Mouse (Mus musculus) embryo, embryonic 11 days (tissue): Measurements from ENCODE around the gene Cdk6.
"Not testable (repeated sequence)": the region's sequence is repeated elsewhere in the genome, so short reads cannot be mapped to it uniquely, and the experiment has no call there.

ENCODE experiments used
- DNase-seq: peaks from one replicate; pipeline ENCODE4 v3.0.0-alpha.2; 2015

Cdk6 gene

DNA sequence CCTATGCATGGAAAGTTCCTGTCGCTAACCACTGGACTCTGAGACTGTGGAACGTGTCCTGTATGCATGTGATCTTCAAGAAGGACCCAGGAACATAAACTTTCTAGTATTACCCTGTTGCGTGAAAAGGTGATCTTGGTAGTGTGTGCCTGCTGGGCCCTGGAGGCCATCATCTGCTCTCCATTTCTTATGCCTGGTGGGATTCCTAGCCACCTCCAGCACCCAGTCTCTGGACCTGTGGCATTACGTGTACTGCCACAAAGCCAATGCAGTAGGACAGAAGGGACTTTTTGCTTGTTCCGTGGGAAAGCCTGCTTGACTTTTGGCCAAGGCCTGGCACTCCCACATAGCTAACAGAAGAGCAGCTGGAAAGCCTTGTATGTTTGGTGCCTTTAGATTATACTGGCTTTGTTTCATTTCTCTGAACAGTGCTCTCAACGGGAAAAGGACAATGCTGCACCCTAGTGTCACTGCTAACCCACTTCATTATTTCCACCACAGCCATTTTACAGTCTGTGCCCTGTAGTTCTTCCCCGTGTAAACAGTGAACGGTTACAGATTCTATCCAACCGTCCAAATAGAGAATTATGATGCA is 175.3 kb downstream of the Cdk6 start:
- DNase-seq, result peak; percentile 35

DNA sequence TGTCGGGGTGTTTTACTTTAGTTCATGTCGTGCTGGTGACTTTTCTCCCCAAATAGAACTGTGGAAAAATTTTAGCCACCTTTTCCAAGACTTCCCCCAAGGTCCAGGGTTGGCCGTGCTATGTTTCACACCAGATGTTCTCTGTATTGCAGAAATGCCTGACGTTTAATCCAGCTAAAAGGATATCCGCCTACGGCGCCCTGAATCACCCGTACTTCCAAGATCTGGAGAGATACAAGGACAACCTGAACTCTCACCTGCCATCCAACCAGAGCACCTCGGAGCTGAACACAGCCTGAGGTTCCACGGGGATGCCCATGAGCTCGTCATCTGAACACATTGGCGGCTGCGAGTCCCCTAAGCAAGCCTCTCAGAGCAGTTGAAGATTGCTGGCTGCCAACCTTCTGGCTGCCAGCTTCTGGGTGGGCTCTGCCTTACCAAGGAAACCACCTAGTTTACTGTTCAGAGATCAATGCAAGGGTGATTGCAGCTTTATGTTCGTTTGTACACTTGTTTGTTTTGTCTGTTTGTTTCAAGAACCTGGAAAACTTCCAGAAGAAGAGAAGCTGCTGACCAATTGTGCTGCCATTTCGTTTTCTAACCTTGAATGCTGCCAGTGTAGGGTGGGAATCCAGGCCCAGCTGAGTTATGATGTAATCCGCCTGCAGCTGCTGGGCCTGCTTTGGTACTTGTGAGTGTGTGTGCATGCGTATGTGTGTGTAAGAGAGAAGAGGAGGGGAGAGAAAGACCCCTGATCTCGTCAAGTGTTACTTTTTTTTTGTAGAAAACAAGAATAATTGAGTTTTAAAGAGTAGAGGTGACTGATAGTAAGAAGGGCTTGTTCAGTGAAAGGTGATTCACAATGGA is 179.4 kb downstream of the Cdk6 start:
- DNase-seq, result no peak

DNA sequence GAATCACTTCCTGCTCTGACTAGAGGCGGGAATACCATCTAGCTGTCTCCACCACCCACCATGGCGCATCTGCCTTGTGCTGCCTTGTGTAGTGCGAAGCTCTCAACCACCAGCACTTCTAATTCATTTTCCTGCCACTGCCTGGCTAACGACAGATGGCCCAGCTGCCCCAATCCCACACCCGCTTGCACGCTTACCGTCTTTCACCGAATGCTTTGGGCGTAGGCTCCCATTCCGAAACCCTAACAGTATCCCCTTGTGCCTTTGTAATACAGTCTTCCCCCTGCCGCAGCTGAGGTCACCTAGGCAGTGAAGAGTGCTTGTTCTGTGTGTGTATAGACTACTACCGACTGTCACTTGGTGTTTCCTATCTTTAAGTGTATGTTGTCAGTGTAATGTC is 180.5 kb downstream of the Cdk6 start:
- no peak for DNase-seq

DNA sequence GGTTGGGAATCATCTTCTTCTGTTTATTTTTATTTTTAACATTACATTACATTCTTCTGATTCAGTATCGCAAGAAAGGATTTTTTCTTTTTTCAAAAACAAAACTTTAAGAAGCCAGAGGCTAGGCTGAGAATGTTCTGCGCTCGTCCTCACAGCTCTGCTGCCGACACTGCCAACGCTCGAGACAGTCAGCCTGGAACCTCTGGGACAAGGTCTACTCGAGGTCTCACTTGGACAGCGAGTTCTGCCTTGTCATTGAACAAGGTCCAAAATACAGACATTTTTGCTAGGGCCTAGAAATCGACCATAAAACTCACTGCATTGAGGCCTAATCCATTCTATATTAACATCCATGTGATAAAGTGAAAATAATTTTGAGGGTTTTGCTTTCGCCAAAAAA is 181.5 kb downstream of the Cdk6 start:
- no peak for DNase-seq

DNA sequence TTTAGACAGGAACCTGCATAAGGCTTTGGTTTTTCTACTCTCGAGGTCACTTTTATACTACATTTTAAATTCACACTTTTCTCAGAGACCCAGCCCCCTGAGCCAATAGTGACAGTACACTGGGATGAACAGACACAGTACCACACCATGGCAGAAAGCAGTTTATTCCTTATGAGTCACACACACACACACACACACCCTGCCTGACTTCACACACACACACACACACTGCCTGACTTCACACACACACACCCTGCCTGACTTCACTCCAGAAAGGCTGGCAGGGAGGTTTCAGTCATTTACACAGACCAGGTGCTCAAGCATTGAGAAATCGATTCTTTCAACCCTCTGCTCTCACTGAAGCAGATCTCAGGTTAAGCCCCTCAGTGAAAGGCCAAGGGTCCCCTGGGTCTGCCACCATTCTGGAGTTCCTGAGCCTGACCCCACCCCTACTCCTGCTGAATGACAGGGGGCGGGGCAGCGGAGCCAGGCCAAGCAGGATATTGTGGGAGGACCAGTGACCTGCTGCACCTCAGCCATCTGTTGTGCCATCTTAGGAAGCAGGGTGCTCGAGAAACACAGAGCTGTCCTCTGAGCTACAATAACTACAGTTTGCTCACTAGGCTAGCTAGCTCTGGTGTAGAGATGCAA is 185.9 kb downstream of the Cdk6 start:
- DNase-seq, result peak; percentile 62

DNA sequence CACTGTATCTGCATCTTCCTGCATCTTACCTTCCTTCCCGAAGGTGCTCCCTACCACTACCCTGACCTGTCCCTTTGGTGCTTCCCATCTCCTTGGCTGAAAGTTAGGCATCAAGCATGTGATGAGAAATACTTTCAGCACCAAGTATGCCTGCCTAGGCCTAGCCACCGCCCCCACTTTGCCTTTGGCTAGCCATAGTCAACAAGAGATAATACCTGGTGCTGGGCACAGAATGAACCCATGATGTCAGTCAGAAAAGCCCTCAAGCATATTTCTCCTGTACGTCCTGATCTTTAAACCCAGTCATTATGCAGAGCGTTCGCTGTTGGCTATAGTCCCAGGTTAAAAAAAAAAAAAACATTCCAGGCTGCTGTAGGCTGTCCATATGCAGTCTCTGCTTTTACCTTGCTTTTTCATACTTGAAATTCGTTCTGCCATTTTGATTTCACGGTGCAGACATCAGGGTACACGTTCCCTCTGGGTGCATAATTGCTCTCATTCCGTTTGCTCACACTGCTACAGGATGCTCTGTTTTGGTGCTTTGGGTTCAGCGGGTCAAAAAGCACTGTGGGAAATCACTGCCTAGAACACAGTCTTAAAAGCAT is 188.4 kb downstream of the Cdk6 start:
- no peak for DNase-seq

DNA sequence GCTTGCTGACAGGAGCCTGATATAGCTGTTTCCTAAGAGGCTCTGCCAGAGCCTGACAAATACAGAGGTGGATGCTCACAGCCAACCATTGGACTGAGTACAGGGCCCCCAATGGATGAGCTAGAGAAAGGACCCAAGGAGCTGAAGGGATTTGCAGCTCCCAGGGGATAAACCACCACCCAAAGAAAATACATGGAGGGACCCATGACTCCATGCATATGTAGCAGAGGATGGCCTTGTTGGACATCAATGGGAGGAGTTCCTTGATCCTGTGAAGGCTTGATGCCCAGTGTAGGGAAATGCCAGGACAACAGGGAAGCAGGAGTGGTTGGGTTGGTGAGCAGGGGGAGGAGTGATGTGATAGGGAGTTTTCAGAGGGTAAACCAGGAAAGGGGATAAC is 190.8 kb downstream of the Cdk6 start:
- not testable (repeated sequence) for DNase-seq

DNA sequence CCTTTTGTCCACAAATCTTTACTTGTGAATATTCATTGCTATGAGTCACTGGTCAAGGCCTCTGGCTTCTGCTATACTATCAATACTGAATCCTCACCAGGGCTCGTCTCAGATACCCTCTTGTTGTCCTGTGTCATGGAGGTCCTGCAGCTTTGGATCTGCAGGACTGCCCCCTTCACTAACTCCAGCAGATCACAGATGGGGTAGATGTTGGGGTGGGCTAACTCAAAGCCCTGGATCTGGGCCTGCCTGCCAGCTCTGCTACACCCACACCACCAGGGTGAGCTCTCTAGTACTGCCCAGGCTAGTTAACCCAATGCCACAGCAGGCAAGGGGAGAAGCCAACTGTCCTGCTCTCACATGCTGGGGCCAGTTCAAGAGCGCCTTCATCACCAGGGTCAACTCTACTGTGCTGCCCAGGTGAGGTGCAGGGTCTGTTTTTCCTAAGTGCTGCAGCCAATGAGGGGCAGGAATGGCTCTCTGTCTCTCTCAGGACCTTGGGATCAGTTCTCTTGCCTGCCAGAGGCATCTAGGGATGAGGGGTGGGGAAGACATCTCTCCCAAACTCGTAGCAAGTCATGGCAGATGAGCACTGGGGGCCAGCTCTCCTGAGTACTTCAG is 195.4 kb downstream of the Cdk6 start:
- DNase-seq, result no peak

DNA sequence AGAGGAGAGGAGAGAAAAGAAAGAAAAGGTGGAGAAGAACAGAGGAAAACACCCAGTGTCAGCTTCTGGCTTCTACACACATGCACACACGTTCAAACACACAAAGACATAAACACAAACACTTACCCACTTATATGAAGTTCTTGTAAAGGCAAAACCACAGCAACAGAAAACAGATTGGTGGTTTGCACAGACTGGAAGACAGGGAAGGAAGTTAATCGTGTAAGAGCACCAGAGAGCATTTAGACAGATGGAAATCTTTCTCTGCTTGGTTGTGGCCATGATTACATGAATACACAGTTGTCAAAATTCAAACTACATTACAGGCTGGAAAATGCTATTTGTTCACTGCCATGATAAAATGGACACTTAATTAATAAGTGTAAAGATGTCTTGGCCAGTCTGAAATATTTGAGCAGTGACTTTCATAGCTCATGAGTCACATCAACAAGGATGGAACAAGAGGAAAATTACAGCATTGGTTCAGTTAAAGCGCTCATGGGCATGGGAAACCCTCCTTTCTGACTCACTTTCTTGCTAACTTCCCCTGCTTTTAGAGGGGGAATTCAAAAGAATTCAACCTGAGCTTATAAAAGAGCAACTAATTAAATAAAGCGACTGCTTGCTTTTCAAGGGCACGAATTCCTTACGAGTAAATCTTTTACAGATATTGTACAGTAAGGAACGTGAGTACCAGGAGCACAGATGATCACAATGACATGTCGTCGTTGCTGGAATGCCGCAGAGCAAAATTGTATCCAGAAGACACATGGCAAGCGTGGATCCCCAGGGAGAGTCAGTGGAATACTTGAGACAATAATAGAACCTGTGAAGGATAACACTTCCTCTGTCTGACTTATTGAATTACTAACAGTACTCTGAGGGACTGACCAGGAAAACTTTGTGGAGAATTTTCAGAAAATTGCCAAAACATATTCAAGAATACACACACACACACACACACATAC is 197.5 kb downstream of the Cdk6 start:
- no peak for DNase-seq

DNA sequence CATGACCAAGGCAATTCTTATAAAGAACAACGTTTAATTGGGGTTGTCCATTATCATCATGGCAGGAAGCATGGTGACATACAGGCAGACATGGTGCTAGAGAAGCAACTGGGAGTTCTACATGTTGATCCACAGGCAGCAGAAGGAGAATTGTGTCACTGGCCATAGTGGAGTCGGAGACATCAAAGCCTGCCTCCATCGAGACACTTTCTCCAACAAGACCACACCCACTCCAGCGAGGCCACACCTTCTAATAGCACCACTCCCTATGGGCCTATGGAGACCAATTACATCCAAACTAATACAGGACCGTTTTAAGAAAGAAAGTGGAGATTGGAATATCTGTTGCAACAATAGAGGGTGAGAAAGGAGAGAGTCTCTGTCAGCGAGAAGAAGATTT is 200.6 kb downstream of the Cdk6 start:
- no peak for DNase-seq

DNA sequence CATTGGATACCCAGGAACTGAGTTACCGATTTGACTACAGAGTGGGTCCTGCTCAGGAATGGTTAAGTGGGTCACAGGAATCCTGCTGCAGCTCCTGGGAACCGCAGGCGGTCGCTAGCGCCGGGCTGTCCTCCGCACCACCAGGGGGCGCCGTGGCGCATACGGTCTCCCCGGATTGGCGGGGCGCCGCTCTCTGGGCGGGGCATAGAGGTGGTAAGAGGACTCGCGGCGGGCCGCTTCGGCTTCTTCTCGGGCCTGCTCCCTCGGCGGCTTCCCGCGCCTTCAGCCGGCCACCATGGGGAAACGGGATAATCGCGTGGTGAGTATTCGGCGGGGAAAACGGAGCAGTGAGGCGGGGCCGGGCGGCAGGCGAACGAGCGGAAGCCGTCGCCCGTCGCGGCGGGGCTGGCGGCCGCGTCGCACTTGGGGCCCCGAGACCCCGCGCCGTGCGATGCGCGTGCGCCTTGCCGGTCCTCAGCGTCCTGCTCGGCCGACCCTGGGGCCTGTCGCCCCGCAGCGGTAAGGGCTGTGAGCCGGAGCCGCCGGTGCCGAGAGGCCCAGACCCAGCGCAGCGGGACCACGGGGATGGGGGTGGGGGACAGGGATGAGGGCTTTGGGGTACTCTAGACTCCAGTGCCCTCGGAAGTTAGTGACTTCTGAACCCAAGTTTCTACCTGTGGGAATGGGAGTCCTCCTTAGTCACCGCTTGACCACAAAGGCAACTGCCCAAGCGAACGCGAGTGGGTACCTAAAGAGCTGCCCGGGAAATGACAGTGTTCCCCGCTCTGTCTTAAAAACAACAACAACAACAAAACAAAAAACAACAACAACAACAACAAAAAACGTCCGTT is 202.6 kb downstream of the Cdk6 start, which contains the start of gene Fam133b:
Gene Fam133b, plus strand, starts transcription at position 205 of the 851 bp plus-strand sequence.
- peak; percentile 95 for DNase-seq

DNA sequence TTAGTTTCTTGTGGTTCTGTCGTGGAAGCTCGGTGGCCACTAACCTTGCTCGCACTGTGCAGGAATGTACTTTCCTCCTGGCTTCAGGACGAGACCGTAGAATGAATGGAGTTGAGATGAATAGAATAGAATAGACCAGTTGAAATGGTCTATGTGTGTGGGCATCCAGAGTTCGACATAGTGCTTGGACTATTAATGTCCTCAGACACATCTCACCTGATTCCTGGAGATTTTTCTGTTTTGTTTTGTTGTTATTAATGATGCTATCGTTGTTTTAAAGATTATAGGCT is 203.1 kb downstream of the Cdk6 start:
- no peak for DNase-seq

DNA sequence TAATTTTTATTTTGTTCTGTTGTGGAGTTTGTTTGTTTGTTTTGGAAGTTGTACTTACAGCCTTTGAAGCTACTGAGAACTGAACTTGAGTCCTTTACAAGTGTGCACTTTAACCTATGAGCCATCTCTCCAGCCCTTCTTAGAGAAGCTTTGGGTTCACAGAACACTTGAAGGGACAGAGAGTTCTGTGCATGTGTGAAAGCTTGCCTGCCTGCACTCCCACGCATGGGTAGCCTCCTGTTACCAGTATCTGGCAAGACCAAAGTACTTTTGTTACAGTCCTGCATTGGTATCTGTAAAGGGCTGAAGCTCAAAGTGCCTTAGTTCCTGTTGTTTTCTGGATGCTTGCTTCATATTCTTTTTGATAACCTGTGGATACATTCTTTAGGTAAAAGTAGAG is 204.9 kb downstream of the Cdk6 start:
- no peak for DNase-seq

DNA sequence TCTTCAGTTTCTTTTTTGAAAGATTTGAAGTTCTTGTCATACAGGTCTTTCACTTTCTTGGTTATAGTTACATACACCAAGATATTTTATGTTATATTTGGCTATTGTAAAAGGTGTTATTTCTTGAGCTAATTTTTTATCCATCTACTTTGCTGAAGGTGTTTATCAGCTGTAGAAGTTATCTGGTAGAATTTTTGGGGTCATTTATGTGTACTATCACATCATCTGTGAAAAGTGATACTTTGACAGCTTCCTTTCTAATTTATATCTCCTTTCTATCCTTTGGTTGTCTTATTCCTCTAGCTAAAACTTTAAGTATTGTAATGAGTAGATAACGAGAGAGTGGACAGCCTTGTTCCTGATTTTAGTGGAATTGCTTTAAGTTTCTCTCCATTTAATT is 210.2 kb downstream of the Cdk6 start:
- no peak for DNase-seq

DNA sequence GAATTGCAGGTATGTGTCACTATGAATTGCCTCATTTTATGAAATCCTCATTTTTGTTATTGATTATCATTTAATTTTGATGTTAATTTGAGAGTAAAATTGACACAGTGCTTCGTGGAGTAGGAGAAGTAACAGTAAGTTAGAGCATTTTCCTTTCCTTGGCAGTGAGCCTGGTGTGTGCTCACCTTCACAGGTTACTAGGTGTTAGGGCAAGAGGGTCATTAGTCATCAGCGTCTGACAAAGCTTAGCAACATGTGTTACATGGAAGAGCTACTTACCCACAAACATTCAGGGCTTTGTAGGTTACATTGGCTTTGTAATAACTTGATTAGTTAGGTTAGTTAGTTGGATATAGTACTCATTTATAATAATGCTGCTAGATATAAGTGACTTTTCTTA is 212.9 kb downstream of the Cdk6 start:
- no peak for DNase-seq

DNA sequence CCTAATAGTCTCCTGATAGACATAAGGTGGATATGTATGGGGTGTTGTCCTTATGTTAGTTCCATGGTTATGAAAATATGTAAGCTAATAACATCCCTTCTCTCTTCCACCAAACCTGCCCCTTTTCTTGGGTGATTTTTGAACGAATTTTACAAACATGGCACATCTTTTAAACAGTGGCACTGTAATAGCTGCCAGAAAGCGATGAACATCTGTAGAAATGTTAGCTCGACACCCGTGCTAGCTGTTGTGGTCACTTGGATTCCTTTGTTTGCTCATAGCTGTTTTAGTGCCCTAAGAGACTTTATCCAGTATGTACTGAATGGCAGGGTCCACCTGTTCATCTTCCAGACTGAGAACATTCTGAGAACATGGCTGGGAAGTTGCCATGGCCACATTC is 230.0 kb downstream of the Cdk6 start, which contains the start of gene 1700109H08Rik:
Gene 1700109H08Rik, plus strand, starts transcription at position 301 of the 400 bp plus-strand sequence.
- DNase-seq, result no peak

DNA sequence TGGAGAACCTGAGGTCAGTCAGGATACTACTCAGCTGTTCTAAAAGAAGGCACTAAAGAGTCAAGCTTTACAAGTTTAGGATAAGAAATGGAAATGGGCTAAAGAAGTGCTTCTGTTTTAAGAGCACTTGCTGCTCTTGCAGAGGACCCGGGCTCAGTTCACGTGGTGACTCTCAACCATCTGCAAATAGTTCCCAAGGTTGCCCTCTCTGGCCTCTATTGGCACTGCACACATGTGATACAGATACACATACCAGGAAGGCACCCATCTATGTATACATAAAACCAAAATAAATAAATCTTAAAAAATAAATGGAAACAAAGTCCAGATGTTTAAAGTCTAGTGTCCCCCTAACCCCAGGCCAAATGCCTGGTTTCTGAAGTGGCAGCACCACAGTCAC is 233.5 kb downstream of the Cdk6 start:
- DNase-seq, result no peak

DNA sequence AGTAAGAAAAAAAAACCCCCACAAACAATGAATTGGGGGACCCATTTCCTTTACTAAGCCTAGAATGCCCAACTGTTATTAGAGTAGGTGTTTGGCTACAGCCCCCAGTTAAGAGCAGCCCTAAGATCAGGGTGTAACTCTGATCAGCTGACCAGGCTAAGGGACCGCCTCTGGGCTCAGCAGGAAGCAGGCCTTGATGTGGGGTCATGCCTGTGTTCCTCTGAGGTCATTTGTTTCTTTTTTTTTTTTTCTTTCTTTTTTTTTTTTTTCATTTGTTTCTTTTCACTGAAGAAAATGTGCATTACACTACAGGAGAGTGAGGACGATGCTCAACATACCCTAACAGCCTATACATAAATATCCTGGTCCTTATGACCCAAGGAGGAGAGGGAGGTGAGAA is 236.7 kb downstream of the Cdk6 start:
- no peak for DNase-seq

DNA sequence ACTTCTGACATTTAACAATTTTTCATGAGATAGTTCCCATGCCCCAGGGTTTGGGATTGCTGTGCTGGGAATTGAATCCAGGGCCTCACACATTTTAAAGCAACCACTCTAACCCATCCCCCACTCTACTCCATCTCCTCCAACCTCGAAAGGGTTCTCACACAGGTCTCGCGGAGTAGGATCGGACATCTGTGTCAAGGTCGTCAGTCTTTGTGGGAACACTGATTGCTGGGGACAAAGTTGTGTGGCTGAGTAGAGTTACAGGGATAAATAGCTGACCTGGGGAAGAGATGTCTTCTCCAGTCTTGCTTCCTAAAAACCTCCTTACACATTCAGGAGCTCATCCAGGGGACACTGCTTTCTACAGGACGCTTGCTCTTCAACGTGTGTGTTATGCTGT is 237.8 kb downstream of the Cdk6 start:
- DNase-seq, result no peak
